In genomic region chr5:57778093-57778492, GRCm38 (mm10) we compare ENCODE assay signal across 29 mouse cellular contexts.
DNase-seq lines count a peak whose midpoint lies in the region; ATAC-seq and TF ChIP-seq lines count a peak whose summit lies in the region.
"Had no signal": no experiment of that assay in that cellular context is flagged by ENCODE, and none has a peak within 500 bp of the region (broad histone marks: within the 10 kb centered on the region; RNA-seq: fewer than 3 reads in every experiment).

No protein-coding gene starts in this region.

- no peak overlapping the region for H3K9ac ChIP-seq in heart, embryonic 12.5 days
- no peak overlapping the region for H3K9ac ChIP-seq in heart, postnatal 0 days (replicated peaks; ENCODE audit: low read depth, low read length)
- H3K9ac ChIP-seq: embryonic facial prominence, embryonic 13.5 days; forebrain, embryonic 12.5 days; forebrain, postnatal 0 days; kidney, embryonic 15.5 days; limb, embryonic 12.5 days; liver, embryonic 15.5 days; midbrain, embryonic 12.5 days; neural tube, embryonic 12.5 days had no signal

- intact Hi-C loops in heart, postnatal 25 days (cut with DNase I), result no loop called here
- intact Hi-C loops in heart, postnatal 10 days (cut with DNase I), result no loop called here

- H3K27me3 ChIP-seq in heart, embryonic 12.5 days (replicated peaks), result no peaks in the 10 kb centered on the region
- H3K27me3 ChIP-seq in heart, postnatal 0 days (ENCODE audit: control insufficient read depth, insufficient read depth, low read length), result no peaks in the 10 kb centered on the region
- H3K27me3 ChIP-seq in Patski, result no peaks in the 10 kb centered on the region
- H3K27me3 ChIP-seq: CH12.LX; embryonic facial prominence, embryonic 13.5 days; forebrain, embryonic 12.5 days; kidney, embryonic 15.5 days; limb, embryonic 12.5 days; liver, embryonic 15.5 days; midbrain, embryonic 12.5 days; neural tube, embryonic 12.5 days had no signal

- WGBS in heart, embryonic 12.5 days, result 18% methylated on average over 3 of the region's 3 CpGs
- WGBS in heart, postnatal 0 days, result 11% methylated on average over 3 of the region's 3 CpGs

- ATAC-seq in heart, embryonic 12.5 days (ENCODE audit: insufficient number of reproducible peaks, low FRiP score), result no peak
- ATAC-seq in heart, postnatal 0 days (ENCODE audit: insufficient read depth, low read depth), result 0 out of 2 replicates have a peak, but pooled peaks have one; percentile 14
- ATAC-seq in Patski, result peak; percentile 96
- ATAC-seq: forebrain, postnatal 0 days; hindbrain, embryonic 16.5 days had no signal

- H3K27ac ChIP-seq in heart, embryonic 12.5 days (ENCODE audit: poor library complexity, severe bottlenecking), result 0 out of 2 replicates have a peak overlapping the region, but pooled peaks have one; percentile 4
- peak overlapping the region; percentile 27 for H3K27ac ChIP-seq in heart, postnatal 0 days (ENCODE audit: low read depth)
- H3K27ac ChIP-seq: embryonic facial prominence, embryonic 13.5 days; forebrain, embryonic 12.5 days; kidney, embryonic 15.5 days; limb, embryonic 12.5 days; liver, embryonic 15.5 days; midbrain, embryonic 12.5 days; neural tube, embryonic 12.5 days; stomach, postnatal 0 days had no signal

- no peak for TF ChIP-seq CTCF in heart, postnatal 0 days (IDR thresholded peaks at IDR 0.05; ENCODE audit: low read depth)
- no peak for TF ChIP-seq CTCF in Patski (IDR thresholded peaks at IDR 0.05)

- CTCF ChIA-PET in Patski (lab: Charles Lee), result interaction anchor here (1.3 kb wide), 1 partner anchor 8 kb away, joined by 4 read pairs; no protein-coding TSS in a partner anchor

- H3K4me2 ChIP-seq in heart, embryonic 12.5 days, result peak overlapping the region; percentile 3; the same call in 1 of the 2 replicates
- peak overlapping the region; percentile 26; the same call in 1 of the 2 replicates for H3K4me2 ChIP-seq in heart, postnatal 0 days (ENCODE audit: low read depth, low read length)
- H3K4me2 ChIP-seq: embryonic facial prominence, embryonic 13.5 days; forebrain, embryonic 12.5 days; kidney, embryonic 15.5 days; limb, embryonic 12.5 days; liver, embryonic 15.5 days; midbrain, embryonic 12.5 days; neural tube, embryonic 12.5 days had no signal

- in situ Hi-C loops in Patski (cut with MboI; ENCODE audit: low pct_unique_long_range_greater_than_20kb), result loop anchor here (10.0 kb wide), 1 partner anchor 53 kb away; no protein-coding TSS in a partner anchor

- POLR2A ChIA-PET in Patski (lab: Charles Lee), result interaction anchor here (0.7 to 1.0 kb wide), 2 partner anchors 17 to 54 kb away, joined by 3 to 5 read pairs; no protein-coding TSS in a partner anchor

- H3K4me3 ChIP-seq in heart, embryonic 12.5 days, result no peak overlapping the region
- no peak overlapping the region for H3K4me3 ChIP-seq in heart, postnatal 0 days (ENCODE audit: low read depth, low read length)
- H3K4me3 ChIP-seq: embryonic facial prominence, embryonic 13.5 days; erythroblast, embryonic 14.5 days; forebrain, embryonic 12.5 days; kidney, embryonic 15.5 days; limb, embryonic 12.5 days; liver, embryonic 15.5 days; midbrain, embryonic 12.5 days; myocyte; neural tube, embryonic 12.5 days had no signal

- DNase-seq in heart, postnatal 25 days (ENCODE audit: low spot score), result no peak
- peak; percentile 26 for DNase-seq in heart, postnatal 0 days (ENCODE audit: low spot score)
- DNase-seq in heart, postnatal 10 days, result no peak
- DNase-seq in 416B (ENCODE audit: low read depth), result peak; percentile 58
- no peak for DNase-seq in Patski (ENCODE audit: low read depth, low spot score)
- DNase-seq in frontal cortex, postnatal 14 days (ENCODE audit: low spot score in 2 of 2), result no peak
- DNase-seq: adrenal gland, adult 8-10 months; cerebellum, adult 2 months; cerebellum, postnatal 14 days; forebrain, postnatal 0 days; gastrocnemius, postnatal 10 days; kidney, adult 18-20 months; kidney, postnatal 25 days; right cerebral cortex, postnatal 4 days; thymus, adult 18-20 months; thymus, postnatal 25 days had no signal

- H3K4me1 ChIP-seq in heart, embryonic 12.5 days (replicated peaks), result peaks cover 13% of the 10 kb centered on the region
- peaks cover 19% of the 10 kb centered on the region for H3K4me1 ChIP-seq in heart, postnatal 0 days (ENCODE audit: control insufficient read depth, insufficient read depth)
- H3K4me1 ChIP-seq: forebrain, embryonic 12.5 days; kidney, embryonic 15.5 days; limb, embryonic 12.5 days; midbrain, embryonic 12.5 days; neural tube, embryonic 12.5 days had no signal

- H3K36me3 ChIP-seq in heart, embryonic 12.5 days, result no peaks in the 10 kb centered on the region
- H3K36me3 ChIP-seq in heart, postnatal 0 days (replicated peaks; ENCODE audit: control insufficient read depth, insufficient read depth, low read length), result no peaks in the 10 kb centered on the region
- H3K36me3 ChIP-seq: embryonic facial prominence, embryonic 13.5 days; forebrain, embryonic 12.5 days; kidney, embryonic 15.5 days; limb, embryonic 12.5 days; liver, embryonic 15.5 days; midbrain, embryonic 12.5 days; neural tube, embryonic 12.5 days had no signal

- no peaks in the 10 kb centered on the region for H3K9me3 ChIP-seq in heart, embryonic 12.5 days (replicated peaks)
- no peaks in the 10 kb centered on the region for H3K9me3 ChIP-seq in heart, postnatal 0 days (replicated peaks; ENCODE audit: control insufficient read depth, low read length)
- H3K9me3 ChIP-seq: embryonic facial prominence, embryonic 13.5 days; forebrain, embryonic 12.5 days; kidney, embryonic 15.5 days; limb, embryonic 12.5 days; liver, embryonic 15.5 days; midbrain, embryonic 12.5 days; neural tube, embryonic 12.5 days had no signal

- TF ChIP-seq EP300 in heart, postnatal 0 days (IDR thresholded peaks at IDR 0.05; ENCODE audit: low read depth), result no peak

Comparison
In these comparisons a context has a peak if more than half of its experiments do, and no peak if none do; other contexts are left out.
1. DNase-seq: peak in heart, postnatal 0 days (single experiment) and 416B (single experiment); none in heart, postnatal 25 days (single experiment), heart, postnatal 10 days (0 of 2), Patski (single experiment) and frontal cortex, postnatal 14 days (0 of 2).